Mouse (Mus musculus) hindbrain, embryonic 10.5 days (tissue): ENCODE results near the gene Arid5b. TPM values are rescaled to one million over a fixed set of nuclear protein-coding genes. Genes with fewer than 3 reads are reported as not detected.
A peak's percentile ranks its signal among the peaks of the same experiment; 100 is the strongest.

Source experiments
- DNase-seq: peaks from one replicate; pipeline ENCODE4 v3.0.0-alpha.2; 2017; ENCODE audit warnings: low spot score
- H3K27ac ChIP-seq: fragments of 300-500 bp; sonication (generic); 2 replicates; pipeline ENCODE4 v1.5.1; 2016; ENCODE audit warnings: mild to moderate bottlenecking, moderate library complexity
- H3K27me3 ChIP-seq: fragments of 300-500 bp; sonication (generic); 2 replicates; pipeline ENCODE4 v1.6.1; 2016; ENCODE audit warnings: mild to moderate bottlenecking; ENCODE audit not compliant: poor library complexity, insufficient read depth, severe bottlenecking
- H3K36me3 ChIP-seq: fragments of 300-500 bp; sonication (generic); 2 replicates; pipeline ENCODE4 v1.6.1; 2016; ENCODE audit warnings: mild to moderate bottlenecking, moderate library complexity
- H3K4me1 ChIP-seq: fragments of 300-500 bp; sonication (generic); replicated peaks from 2 replicates; pipeline ENCODE4 v1.6.1; 2016; ENCODE audit warnings: mild to moderate bottlenecking
- H3K4me3 ChIP-seq: fragments of 300-500 bp; sonication (generic); 2 replicates; pipeline ENCODE4 v1.5.1; 2016; ENCODE audit warnings: mild to moderate bottlenecking, moderate library complexity
- H3K9me3 ChIP-seq: fragments of 300-500 bp; sonication (generic); 2 replicates; pipeline ENCODE4 v1.6.1; 2016; ENCODE audit warnings: mild to moderate bottlenecking, moderate library complexity
- WGBS: fragments of 180-500 bp; shearing (Covaris S2); methylation state at CpG from one replicate; pipeline ENCODE4 v1.1.7; 2016; 5-methylcytosine and 5-hydroxymethylcytosine counted together
- polyA plus RNA-seq: library from polyadenylated mRNA; unstranded; fragments of >200 nt; fragmentation: Nextera tagmentation; extraction: Ambion mirVana; gene quantifications from 2 replicates; pipeline ENCODE4 v1.2.1, GENCODE M21; 2016

The Arid5b gene
- polyA plus RNA-seq, 1 experiment from 2014 or later = 14.2 TPM

- WGBS = 94% methylated on average over 9 of the region's 9 CpGs
- Histone ChIP-seq H3K27ac (no peak overlapping the region), H3K4me1 (peaks cover 15% of the 10 kb centered on the region), H3K36me3 (peaks cover 22% of the 10 kb centered on the region), H3K9me3 (peaks cover 16% of the 10 kb centered on the region), H3K27me3 (no peaks in the 10 kb centered on the region), H3K4me3 (no peak overlapping the region)
- no peak for DNase-seq
Measured at GRCm38 (mm10) chr10:68214809-68215468, 63.6 kb downstream of the Arid5b start.

GRCm38 (mm10) chr10:68212061-68212915 lies 66.3 kb downstream of the Arid5b start:
- WGBS = 42% methylated on average over 10 of the region's 10 CpGs

GRCm38 (mm10) chr10:68211514-68211913 lies 67.0 kb downstream of the Arid5b start:
- Histone ChIP-seq H3K27me3 (no peaks in the 10 kb centered on the region), H3K4me3 (no peak overlapping the region), H3K4me1 (peaks cover 19% of the 10 kb centered on the region), H3K27ac (no peak overlapping the region), H3K9me3 (peaks cover 5% of the 10 kb centered on the region; the same call in 1 of the 2 replicates), H3K36me3 (peaks cover 11% of the 10 kb centered on the region)
- DNase-seq = no peak
- 64% methylated on average over 2 of the region's 2 CpGs for WGBS

More at GRCm38 (mm10) chr10:68212061-68212915, 66.3 kb downstream of the Arid5b start:
- Histone ChIP-seq H3K27me3 (no peaks in the 10 kb centered on the region), H3K9me3 (peaks cover 13% of the 10 kb centered on the region), H3K36me3 (peaks cover 18% of the 10 kb centered on the region), H3K4me1 (peaks cover 19% of the 10 kb centered on the region), H3K27ac (no peak overlapping the region), H3K4me3 (no peak overlapping the region)
- no peak for DNase-seq

GRCm38 (mm10) chr10:68210025-68210642 lies 68.4 kb downstream of the Arid5b start:
- Histone ChIP-seq H3K36me3 (no peaks in the 10 kb centered on the region), H3K4me3 (no peak overlapping the region), H3K27me3 (no peaks in the 10 kb centered on the region), H3K4me1 (peaks cover 19% of the 10 kb centered on the region), H3K27ac (no peak overlapping the region), H3K9me3 (no peaks in the 10 kb centered on the region)
- DNase-seq = no peak
- WGBS = 85% methylated on average over 12 of the region's 12 CpGs

GRCm38 (mm10) chr10:68208670-68209065 lies 69.9 kb downstream of the Arid5b start:
- DNase-seq = no peak
- H3K27ac ChIP-seq = no peak overlapping the region

GRCm38 (mm10) chr10:68207803-68208669 lies 70.5 kb downstream of the Arid5b start:
- H3K27me3 ChIP-seq = no peaks in the 10 kb centered on the region
- H3K4me3 ChIP-seq = no peak overlapping the region
- no peak for DNase-seq
- 74% methylated on average over 20 of the region's 20 CpGs for WGBS
- no peaks in the 10 kb centered on the region for H3K36me3 ChIP-seq
- H3K27ac ChIP-seq = no peak overlapping the region
- peaks cover 19% of the 10 kb centered on the region for H3K4me1 ChIP-seq
- H3K9me3 ChIP-seq = no peaks in the 10 kb centered on the region

More at GRCm38 (mm10) chr10:68208670-68209065, 69.9 kb downstream of the Arid5b start:
- H3K36me3 ChIP-seq = no peaks in the 10 kb centered on the region
- WGBS = 76% methylated on average over 5 of the region's 5 CpGs
- H3K27me3 ChIP-seq = no peaks in the 10 kb centered on the region
- peaks cover 19% of the 10 kb centered on the region for H3K4me1 ChIP-seq
- no peaks in the 10 kb centered on the region for H3K9me3 ChIP-seq
- H3K4me3 ChIP-seq = no peak overlapping the region

- Histone ChIP-seq H3K27me3 (no peaks in the 10 kb centered on the region), H3K36me3 (0 out of 2 replicates have a peak, but pooled peaks cover 2% of the 10 kb centered on the region), H3K4me3 (no peak overlapping the region), H3K4me1 (peaks cover 4% of the 10 kb centered on the region), H3K27ac (no peak overlapping the region), H3K9me3 (no peaks in the 10 kb centered on the region)
- 87% methylated on average over 6 of the region's 6 CpGs for WGBS
- no peak for DNase-seq
Measured at GRCm38 (mm10) chr10:68204391-68204790, 74.1 kb downstream of the Arid5b start.

- DNase-seq = no peak
- no peak overlapping the region for H3K27ac ChIP-seq
- no peak overlapping the region for H3K4me3 ChIP-seq
- no peaks in the 10 kb centered on the region for H3K9me3 ChIP-seq
- 95% methylated on average over 7 of the region's 7 CpGs for WGBS
- H3K4me1 ChIP-seq = peaks cover 3% of the 10 kb centered on the region
- H3K27me3 ChIP-seq = no peaks in the 10 kb centered on the region
- 0 out of 2 replicates have a peak, but pooled peaks cover 2% of the 10 kb centered on the region for H3K36me3 ChIP-seq
Measured at GRCm38 (mm10) chr10:68203860-68204259, 74.7 kb downstream of the Arid5b start.

GRCm38 (mm10) chr10:68203322-68203721 lies 75.2 kb downstream of the Arid5b start:
- H3K9me3 ChIP-seq = no peaks in the 10 kb centered on the region
- H3K4me1 ChIP-seq = no peaks in the 10 kb centered on the region
- 0 out of 2 replicates have a peak, but pooled peaks cover 2% of the 10 kb centered on the region for H3K36me3 ChIP-seq
- no peak for DNase-seq
- H3K27ac ChIP-seq = no peak overlapping the region
- H3K27me3 ChIP-seq = no peaks in the 10 kb centered on the region
- H3K4me3 ChIP-seq = no peak overlapping the region
- 84% methylated on average over 11 of the region's 11 CpGs for WGBS

GRCm38 (mm10) chr10:68199440-68199839 lies 79.1 kb downstream of the Arid5b start:
- no peak overlapping the region for H3K4me3 ChIP-seq
- 0 out of 2 replicates have a peak, but pooled peaks cover 2% of the 10 kb centered on the region for H3K36me3 ChIP-seq
- 0 out of 2 replicates have a peak overlapping the region, but pooled peaks have one; percentile 3 for H3K27ac ChIP-seq
- no peaks in the 10 kb centered on the region for H3K9me3 ChIP-seq
- H3K27me3 ChIP-seq = no peaks in the 10 kb centered on the region
- WGBS = 89% methylated on average over 5 of the region's 5 CpGs
- DNase-seq = no peak
- 0 out of 2 replicates have a peak, but pooled peaks cover 4% of the 10 kb centered on the region for H3K4me1 ChIP-seq

GRCm38 (mm10) chr10:68196324-68196723 lies 82.2 kb downstream of the Arid5b start:
- no peak for DNase-seq
- H3K36me3 ChIP-seq = 0 out of 2 replicates have a peak, but pooled peaks cover 2% of the 10 kb centered on the region
- 79% methylated on average over 9 of the region's 9 CpGs for WGBS
- no peak overlapping the region for H3K4me3 ChIP-seq
- no peak overlapping the region for H3K27ac ChIP-seq
- H3K9me3 ChIP-seq = no peaks in the 10 kb centered on the region
- H3K27me3 ChIP-seq = no peaks in the 10 kb centered on the region
- H3K4me1 ChIP-seq = peaks cover 20% of the 10 kb centered on the region

- Histone ChIP-seq H3K36me3 (no peaks in the 10 kb centered on the region), H3K4me1 (peaks cover 26% of the 10 kb centered on the region), H3K27ac (no peak overlapping the region; the same call in 1 of the 2 replicates), H3K9me3 (no peaks in the 10 kb centered on the region), H3K4me3 (no peak overlapping the region), H3K27me3 (no peaks in the 10 kb centered on the region)
- no peak for DNase-seq
- 43% methylated on average over 3 of the region's 3 CpGs for WGBS
Measured at GRCm38 (mm10) chr10:68193561-68193960, 85.0 kb downstream of the Arid5b start.
